Mouse (Mus musculus) embryonic facial prominence, embryonic 12.5 days (tissue): ENCODE results near the gene Pqlc3. TPM values are rescaled to one million over a fixed set of nuclear protein-coding genes. Genes with fewer than 3 reads are reported as not detected.

Experiments used
- ATAC-seq: fragments of 200-750 bp; cut with Nextera tagmentation; 2 replicates; pipeline ENCODE4 v1.8.0; 2017; ENCODE audit not compliant: insufficient number of reproducible peaks, insufficient read depth, low FRiP score, low TSS enrichment
- H3K27ac ChIP-seq: fragments of 300-500 bp; sonication (generic); 2 replicates; pipeline ENCODE4 v1.5.1; 2016; ENCODE audit warnings: mild to moderate bottlenecking
- H3K27me3 ChIP-seq: fragments of 300-500 bp; sonication (generic); 2 replicates; pipeline ENCODE4 v1.6.1; 2016; ENCODE audit warnings: mild to moderate bottlenecking, moderate library complexity
- H3K36me3 ChIP-seq: fragments of 300-500 bp; sonication (generic); 2 replicates; pipeline ENCODE4 v1.6.1; 2016; ENCODE audit warnings: mild to moderate bottlenecking
- H3K4me1 ChIP-seq: fragments of 300-500 bp; sonication (generic); 2 replicates; pipeline ENCODE4 v1.6.1; 2016
- H3K4me2 ChIP-seq: fragments of 300-500 bp; sonication (generic); replicated peaks from 2 replicates; pipeline ENCODE4 v1.6.1; 2016; ENCODE audit warnings: mild to moderate bottlenecking, moderate library complexity
- H3K4me3 ChIP-seq: fragments of 300-500 bp; sonication (generic); 2 replicates; pipeline ENCODE4 v1.5.1; 2016; ENCODE audit warnings: mild to moderate bottlenecking
- H3K9ac ChIP-seq: fragments of 300-500 bp; sonication (generic); 2 replicates; pipeline ENCODE4 v1.6.1; 2016; ENCODE audit warnings: mild to moderate bottlenecking, moderate library complexity
- H3K9me3 ChIP-seq: fragments of 300-500 bp; sonication (generic); 2 replicates; pipeline ENCODE4 v1.6.1; 2016; ENCODE audit warnings: mild to moderate bottlenecking, moderate library complexity
- WGBS: fragments of 180-500 bp; shearing (Covaris S2); methylation state at CpG from one replicate; pipeline ENCODE4 v1.1.7; 2016; 5-methylcytosine and 5-hydroxymethylcytosine counted together
- polyA plus RNA-seq: library from polyadenylated mRNA; unstranded; fragments of >200 nt; fragmentation: Nextera tagmentation; extraction: Ambion mirVana; gene quantifications from 2 replicates; pipeline ENCODE4 v1.2.1, GENCODE M21; 2016

Gene Pqlc3
- polyA plus RNA-seq, 1 experiment from 2014 or later = 6.3 TPM

GRCm38 (mm10) chr12:16941976-16942375, 58.2 kb downstream of the Pqlc3 start:
- Histone ChIP-seq H3K9ac (no peak overlapping the region), H3K4me1 (no peaks in the 10 kb centered on the region), H3K4me3 (no peak overlapping the region), H3K36me3 (peaks cover 3% of the 10 kb centered on the region; the same call in 1 of the 2 replicates), H3K27ac (no peak overlapping the region), H3K4me2 (no peak overlapping the region), H3K27me3 (no peaks in the 10 kb centered on the region), H3K9me3 (no peaks in the 10 kb centered on the region)
- no peak for ATAC-seq
- WGBS = 91% methylated on average over 3 of the region's 3 CpGs

Other genes starting within 250 kb of the Pqlc3 start
- gene Greb1, start 199.5 kb downstream of the Pqlc3 start, polyA plus RNA-seq = 5.6 and 6.0 TPM in 2 replicates
- 83.4 and 87.3 TPM in 2 replicates for gene E2f6, start 189.4 kb downstream of the Pqlc3 start, polyA plus RNA-seq
- gene Rock2, start 105.5 kb downstream of the Pqlc3 start, polyA plus RNA-seq = 18.9 and 19.5 TPM in 2 replicates
- gene 2410004P03Rik, start 11.3 kb upstream of the Pqlc3 start, polyA plus RNA-seq = 0.61 and 1.1 TPM in 2 replicates
- gene Kcnf1, start 176.5 kb upstream of the Pqlc3 start, polyA plus RNA-seq = 0.65 and 0.85 TPM in 2 replicates